Mouse (Mus musculus): ENCODE data around the gene 4930412O13Rik.

Gene 4930412O13Rik

GRCm38 (mm10) chr2:9903854-9904560 lies 23.0 kb downstream of the 4930412O13Rik start:
- DNase-seq: no peak

- DNase-seq: no peak
Measured at GRCm38 (mm10) chr2:9905995-9906394, 24.9 kb downstream of the 4930412O13Rik start.

- DNase-seq: no peak
Measured at GRCm38 (mm10) chr2:9917602-9918001, 36.5 kb downstream of the 4930412O13Rik start.

- DNase-seq: no peak
Measured at GRCm38 (mm10) chr2:9918691-9919471, 37.8 kb downstream of the 4930412O13Rik start.

- no peak for DNase-seq
Measured at GRCm38 (mm10) chr2:9926194-9926904, 45.3 kb downstream of the 4930412O13Rik start.

- no peak for DNase-seq
Measured at GRCm38 (mm10) chr2:9926905-9927283, 45.8 kb downstream of the 4930412O13Rik start.
